Mouse (Mus musculus): Measurements from ENCODE around the gene Plcl2.
"Not testable (repeated sequence)": the region's sequence is repeated elsewhere in the genome, so short reads cannot be mapped to it uniquely, and the experiment has no call there.

The Plcl2 gene

GRCm38 (mm10) chr17:50667596-50667995 lies 158.4 kb downstream of the Plcl2 start:
- no peak for DNase-seq (ENCODE audit: low read depth in 1 of 2, low spot score in 2 of 2)

- no peak for DNase-seq (ENCODE audit: low read depth in 1 of 2, low spot score in 2 of 2)
Measured at GRCm38 (mm10) chr17:50668681-50669208, 159.5 kb downstream of the Plcl2 start.

GRCm38 (mm10) chr17:50671416-50671815 lies 162.2 kb downstream of the Plcl2 start:
- no peak for DNase-seq (ENCODE audit: low read depth in 1 of 2, low spot score in 2 of 2)

GRCm38 (mm10) chr17:50674580-50674979 lies 165.4 kb downstream of the Plcl2 start:
- DNase-seq (ENCODE audit: low read depth in 1 of 2, low spot score in 2 of 2): no peak

- no peak for DNase-seq (ENCODE audit: low read depth in 1 of 2, low spot score in 2 of 2)
Measured at GRCm38 (mm10) chr17:50675231-50675630, 166.0 kb downstream of the Plcl2 start.

GRCm38 (mm10) chr17:50677334-50677733 lies 168.1 kb downstream of the Plcl2 start:
- DNase-seq (ENCODE audit: low read depth in 1 of 2, low spot score in 2 of 2): no peak

- DNase-seq (ENCODE audit: low read depth in 1 of 2, low spot score in 2 of 2): no peak
Measured at GRCm38 (mm10) chr17:50677978-50678712, 168.9 kb downstream of the Plcl2 start.

- DNase-seq (ENCODE audit: low read depth in 1 of 2, low spot score in 2 of 2): no peak
Measured at GRCm38 (mm10) chr17:50678748-50679147, 169.5 kb downstream of the Plcl2 start.

GRCm38 (mm10) chr17:50679613-50680534 lies 170.7 kb downstream of the Plcl2 start:
- no peak for DNase-seq (ENCODE audit: low read depth in 1 of 2, low spot score in 2 of 2)

GRCm38 (mm10) chr17:50682696-50683095 lies 173.5 kb downstream of the Plcl2 start:
- no peak for DNase-seq (ENCODE audit: low read depth in 1 of 2, low spot score in 2 of 2)

- no peak for DNase-seq (ENCODE audit: low read depth in 1 of 2, low spot score in 2 of 2)
Measured at GRCm38 (mm10) chr17:50684960-50685645, 175.9 kb downstream of the Plcl2 start.

- no peak for DNase-seq (ENCODE audit: low read depth in 1 of 2, low spot score in 2 of 2)
Measured at GRCm38 (mm10) chr17:50687670-50688069, 178.5 kb downstream of the Plcl2 start.

GRCm38 (mm10) chr17:50688135-50688534 lies 178.9 kb downstream of the Plcl2 start:
- DNase-seq (ENCODE audit: low read depth in 1 of 2, low spot score in 2 of 2): no peak

GRCm38 (mm10) chr17:50698410-50698809 lies 189.2 kb downstream of the Plcl2 start:
- not testable (repeated sequence) for DNase-seq (ENCODE audit: low read depth in 1 of 2, low spot score in 2 of 2)

GRCm38 (mm10) chr17:50710497-50711222 lies 201.5 kb downstream of the Plcl2 start:
- no peak for DNase-seq (ENCODE audit: low read depth in 1 of 2, low spot score in 2 of 2)

- DNase-seq (ENCODE audit: low read depth in 1 of 2, low spot score in 2 of 2): no peak
Measured at GRCm38 (mm10) chr17:50717586-50717985, 208.4 kb downstream of the Plcl2 start.

GRCm38 (mm10) chr17:50724376-50724775 lies 215.2 kb downstream of the Plcl2 start:
- no peak for DNase-seq (ENCODE audit: low read depth in 1 of 2, low spot score in 2 of 2)

GRCm38 (mm10) chr17:50726265-50726664 lies 217.1 kb downstream of the Plcl2 start:
- no peak for DNase-seq (ENCODE audit: low read depth in 1 of 2, low spot score in 2 of 2)

GRCm38 (mm10) chr17:50729031-50729430 lies 219.8 kb downstream of the Plcl2 start:
- DNase-seq (ENCODE audit: low read depth in 1 of 2, low spot score in 2 of 2): no peak

- DNase-seq (ENCODE audit: low read depth in 1 of 2, low spot score in 2 of 2): peak; percentile 43 to 59
Measured at GRCm38 (mm10) chr17:50729577-50729976, 220.4 kb downstream of the Plcl2 start.

GRCm38 (mm10) chr17:50730896-50731295 lies 221.7 kb downstream of the Plcl2 start:
- no peak for DNase-seq (ENCODE audit: low read depth in 1 of 2, low spot score in 2 of 2)

Measured in monocyte, adult 2 months (primary cell).